Mouse (Mus musculus) spleen, adult 2 months (tissue): ENCODE measurements around the gene Dnaaf2.

Experiments used
- CTCF ChIP-seq: fragments of 200-500 bp; IDR thresholded peaks from 2 replicates; pipeline ENCODE4 v1.5.1; 2011; ENCODE audit warnings: mild to moderate bottlenecking, inconsistent platforms; ENCODE audit not compliant: insufficient read depth, insufficient read length, insufficient replicate concordance; ENCODE audit errors: extremely low read depth
- POLR2A ChIP-seq: fragments of 200-500 bp; IDR thresholded peaks from 2 replicates; pipeline ENCODE4 v1.6.1; 2011; ENCODE audit warnings: low read depth, low read length, inconsistent platforms

GRCm38 (mm10) chr12:69192637-69193036, 5.6 kb downstream of the Dnaaf2 start:
- no peak for TF ChIP-seq CTCF
- TF ChIP-seq POLR2A, result no peak
